Mouse (Mus musculus): ENCODE data around the gene Olfml2b. TPM values are rescaled to one million over a fixed set of nuclear protein-coding genes. Genes with fewer than 3 reads are reported as not detected.

Gene Olfml2b
- polyA plus RNA-seq, 1 experiment from 2014 or later: 52.5 TPM

DNA sequence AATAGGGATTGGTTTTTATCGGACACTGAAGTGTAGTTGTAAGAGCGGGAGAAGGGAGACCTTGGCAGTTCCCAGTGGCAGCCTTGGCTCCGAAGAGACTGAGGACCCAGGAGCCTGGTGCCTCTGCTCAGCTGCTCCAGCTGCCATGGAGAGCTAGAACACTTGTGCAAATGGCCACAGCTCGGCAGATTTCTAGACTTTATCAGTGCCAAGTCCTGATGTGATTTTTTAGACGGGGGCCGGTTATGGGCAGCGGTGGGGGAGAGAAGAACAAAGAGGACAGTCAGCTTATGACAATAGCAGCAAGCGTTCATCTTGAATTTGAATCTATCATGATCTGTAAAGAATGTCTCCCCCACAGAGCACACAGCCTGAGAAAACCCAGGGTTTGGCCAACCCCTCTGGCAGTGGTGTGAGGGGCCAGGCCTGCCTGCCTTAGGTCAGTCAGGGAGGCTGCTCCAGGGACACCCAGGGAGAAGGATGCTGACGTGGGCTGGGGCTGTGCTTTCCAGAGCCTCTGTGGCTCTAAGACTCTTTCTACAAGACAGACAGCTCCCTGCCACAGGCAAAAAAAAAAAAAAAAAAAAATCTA is 29.9 kb downstream of the Olfml2b start:
- Histone ChIP-seq H3K9ac (no peak overlapping the region), H3K9me3 (no peaks in the 10 kb centered on the region), H3K27ac (no peak overlapping the region), H3K4me1 (peaks cover 5% of the 10 kb centered on the region), H3K36me3 (peaks cover 21% of the 10 kb centered on the region), H3K4me3 (no peak overlapping the region), H3K4me2 (no peak overlapping the region), H3K27me3 (no peaks in the 10 kb centered on the region)
- WGBS: 76% methylated on average over 9 of the region's 9 CpGs
- ATAC-seq (ENCODE audit: insufficient number of reproducible peaks, low FRiP score, low TSS enrichment, low read depth): no peak

DNA sequence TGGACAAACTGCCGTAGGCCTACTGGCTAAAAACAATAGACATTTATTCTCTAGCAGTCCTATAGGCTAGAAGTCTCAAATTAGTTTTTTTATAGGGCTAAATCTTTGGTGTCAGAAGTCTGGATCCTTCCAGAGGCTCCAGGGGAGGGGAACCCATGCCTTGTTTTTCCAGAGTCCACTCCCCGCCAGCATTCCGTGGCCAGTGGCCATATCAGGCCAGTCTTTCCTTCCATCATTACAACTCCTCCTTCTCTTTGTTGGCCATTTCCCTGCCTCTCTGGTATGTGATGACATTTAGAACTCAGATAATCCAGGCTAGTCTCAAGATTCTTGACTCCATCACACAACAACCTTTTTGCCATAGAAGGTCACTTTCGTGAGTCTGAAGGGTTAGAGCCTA is 33.3 kb downstream of the Olfml2b start:
- no peak for ATAC-seq (ENCODE audit: insufficient number of reproducible peaks, low FRiP score, low TSS enrichment, low read depth)
- H3K9me3 ChIP-seq: no peaks in the 10 kb centered on the region
- peaks cover 5% of the 10 kb centered on the region for H3K4me1 ChIP-seq
- H3K27me3 ChIP-seq: no peaks in the 10 kb centered on the region
- H3K4me3 ChIP-seq: no peak overlapping the region
- H3K27ac ChIP-seq: no peak overlapping the region
- 84% methylated on average over 4 of the region's 4 CpGs for WGBS
- no peak overlapping the region for H3K9ac ChIP-seq
- 0 out of 2 replicates have a peak, but pooled peaks cover 10% of the 10 kb centered on the region for H3K36me3 ChIP-seq
- H3K4me2 ChIP-seq: no peak overlapping the region

DNA sequence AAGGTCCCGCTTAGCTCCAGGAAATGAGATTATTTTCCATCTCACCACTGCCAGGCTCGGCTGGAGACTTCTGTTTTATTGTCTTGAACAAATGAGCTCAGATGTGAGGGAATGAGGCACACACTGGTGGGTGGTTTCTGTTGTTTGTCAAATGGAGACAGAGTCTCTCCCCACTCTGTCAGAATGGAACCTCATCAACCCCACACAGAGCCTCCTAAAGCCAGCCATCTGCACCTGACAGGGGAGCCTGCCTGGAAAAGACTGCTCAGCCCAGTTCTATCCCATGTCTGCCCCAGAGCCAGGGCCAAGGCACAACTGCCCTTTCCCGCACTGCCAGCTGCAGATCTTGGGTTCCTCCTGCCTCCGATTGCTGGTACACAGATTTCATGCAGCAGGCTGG is 34.5 kb downstream of the Olfml2b start:
- ATAC-seq (ENCODE audit: insufficient number of reproducible peaks, low FRiP score, low TSS enrichment, low read depth): no peak
- Histone ChIP-seq H3K27ac (peak overlapping the region; percentile 33; the same call in 1 of the 2 replicates), H3K36me3 (peaks cover 14% of the 10 kb centered on the region; the same call in 1 of the 2 replicates), H3K4me2 (no peak overlapping the region), H3K4me1 (peaks cover 5% of the 10 kb centered on the region), H3K9ac (no peak overlapping the region), H3K27me3 (no peaks in the 10 kb centered on the region), H3K4me3 (no peak overlapping the region), H3K9me3 (no peaks in the 10 kb centered on the region)
- WGBS: 49% methylated on average over 4 of the region's 4 CpGs

GRCm38 (mm10) chr1:170679624-170680023 is 35.3 kb downstream of the Olfml2b start:
- H3K4me1 ChIP-seq: peaks cover 5% of the 10 kb centered on the region
- H3K9me3 ChIP-seq: no peaks in the 10 kb centered on the region
- peaks cover 19% of the 10 kb centered on the region; the same call in 1 of the 2 replicates for H3K36me3 ChIP-seq
- peak overlapping the region; percentile 33; the same call in 1 of the 2 replicates for H3K27ac ChIP-seq
- H3K4me3 ChIP-seq: no peak overlapping the region
- H3K4me2 ChIP-seq: no peak overlapping the region
- no peak for ATAC-seq (ENCODE audit: insufficient number of reproducible peaks, low FRiP score, low TSS enrichment, low read depth)
- H3K27me3 ChIP-seq: no peaks in the 10 kb centered on the region
- no peak overlapping the region for H3K9ac ChIP-seq
- 81% methylated on average over 2 of the region's 2 CpGs for WGBS

DNA sequence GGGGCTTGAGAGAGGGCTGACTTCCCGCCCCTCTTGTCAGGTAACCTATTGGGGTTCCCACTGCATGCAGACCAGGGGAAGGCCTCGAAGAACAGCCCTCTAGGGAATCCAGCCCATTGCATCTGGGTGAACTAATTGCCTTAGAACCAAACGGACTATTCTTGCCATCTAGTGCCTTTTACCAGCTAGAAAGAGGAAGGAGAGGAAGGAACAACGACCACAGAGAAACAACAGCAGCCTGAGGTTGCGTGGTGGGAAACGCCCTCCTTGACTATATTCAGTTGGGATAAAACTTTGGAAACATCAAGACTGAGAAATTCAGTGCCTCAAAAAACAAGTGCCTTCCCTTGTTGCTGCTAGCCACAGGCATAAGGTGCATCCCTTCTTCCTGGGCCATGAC is 39.5 kb downstream of the Olfml2b start:
- ATAC-seq (ENCODE audit: insufficient number of reproducible peaks, low FRiP score, low TSS enrichment, low read depth): no peak
- peaks cover 4% of the 10 kb centered on the region for H3K4me1 ChIP-seq
- peaks cover 16% of the 10 kb centered on the region; the same call in 1 of the 2 replicates for H3K36me3 ChIP-seq
- no peaks in the 10 kb centered on the region for H3K27me3 ChIP-seq
- no peaks in the 10 kb centered on the region for H3K9me3 ChIP-seq
- H3K9ac ChIP-seq: no peak overlapping the region
- no peak overlapping the region for H3K27ac ChIP-seq
- H3K4me2 ChIP-seq: no peak overlapping the region
- H3K4me3 ChIP-seq: no peak overlapping the region
- WGBS: 74% methylated on average over 6 of the region's 6 CpGs

GRCm38 (mm10) chr1:170689773-170690172 is 45.4 kb downstream of the Olfml2b start:
- H3K4me1 ChIP-seq: peaks cover 11% of the 10 kb centered on the region
- 95% methylated on average over 8 of the region's 8 CpGs for WGBS
- no peak overlapping the region for H3K27ac ChIP-seq
- no peak overlapping the region for H3K4me3 ChIP-seq
- H3K9me3 ChIP-seq: no peaks in the 10 kb centered on the region
- no peak overlapping the region for H3K4me2 ChIP-seq
- H3K9ac ChIP-seq: no peak overlapping the region
- no peak for ATAC-seq (ENCODE audit: insufficient number of reproducible peaks, low FRiP score, low TSS enrichment, low read depth)
- H3K27me3 ChIP-seq: no peaks in the 10 kb centered on the region
- H3K36me3 ChIP-seq: no peaks in the 10 kb centered on the region

DNA sequence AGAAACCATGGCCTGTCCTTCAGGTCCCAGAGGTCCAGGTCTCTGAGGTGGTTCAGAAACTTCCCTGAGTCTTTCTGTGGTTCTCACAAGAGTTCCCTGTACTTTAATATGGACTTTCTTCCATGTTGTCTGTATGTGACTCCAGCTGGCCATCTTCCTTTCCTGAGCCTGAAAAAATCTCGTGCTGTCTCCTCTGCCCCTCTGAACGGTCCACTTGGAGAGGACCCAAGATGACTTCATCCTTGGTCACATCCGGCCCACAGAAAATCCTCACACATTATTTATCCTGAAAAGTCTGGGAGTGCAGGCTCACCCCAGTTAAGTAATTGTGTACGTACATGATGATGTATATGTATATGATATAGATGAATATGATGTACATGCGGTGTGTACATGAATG is 47.0 kb downstream of the Olfml2b start:
- Histone ChIP-seq H3K9me3 (no peaks in the 10 kb centered on the region), H3K27me3 (no peaks in the 10 kb centered on the region), H3K27ac (no peak overlapping the region), H3K9ac (no peak overlapping the region), H3K4me3 (no peak overlapping the region), H3K4me1 (peaks cover 18% of the 10 kb centered on the region), H3K4me2 (no peak overlapping the region), H3K36me3 (no peaks in the 10 kb centered on the region)
- no peak for ATAC-seq (ENCODE audit: insufficient number of reproducible peaks, low FRiP score, low TSS enrichment, low read depth)
- WGBS: 87% methylated on average over 5 of the region's 5 CpGs

- H3K4me2 ChIP-seq: no peak overlapping the region
- 0 out of 2 replicates have a peak overlapping the region, but pooled peaks have one; percentile 2 for H3K27ac ChIP-seq
- WGBS: 47% methylated on average over 5 of the region's 5 CpGs
- no peaks in the 10 kb centered on the region for H3K36me3 ChIP-seq
- no peak overlapping the region for H3K9ac ChIP-seq
- ATAC-seq (ENCODE audit: insufficient number of reproducible peaks, low FRiP score, low TSS enrichment, low read depth): no peak
- no peak overlapping the region for H3K4me3 ChIP-seq
- H3K27me3 ChIP-seq: no peaks in the 10 kb centered on the region
- H3K4me1 ChIP-seq: peaks cover 25% of the 10 kb centered on the region
- H3K9me3 ChIP-seq: no peaks in the 10 kb centered on the region
Measured at GRCm38 (mm10) chr1:170694821-170695291, 50.5 kb downstream of the Olfml2b start.

- Histone ChIP-seq H3K9ac (no peak overlapping the region), H3K4me1 (peaks cover 29% of the 10 kb centered on the region), H3K36me3 (no peaks in the 10 kb centered on the region), H3K4me3 (no peak overlapping the region), H3K9me3 (no peaks in the 10 kb centered on the region), H3K4me2 (no peak overlapping the region), H3K27ac (0 out of 2 replicates have a peak overlapping the region, but pooled peaks have one; percentile 2), H3K27me3 (no peaks in the 10 kb centered on the region)
- 68% methylated on average over 6 of the region's 6 CpGs for WGBS
- ATAC-seq (ENCODE audit: insufficient number of reproducible peaks, low FRiP score, low TSS enrichment, low read depth): no peak
Measured at GRCm38 (mm10) chr1:170695326-170695725, 51.0 kb downstream of the Olfml2b start.

GRCm38 (mm10) chr1:170696996-170697395 is 52.7 kb downstream of the Olfml2b start:
- Histone ChIP-seq H3K4me3 (no peak overlapping the region), H3K4me2 (no peak overlapping the region), H3K4me1 (peaks cover 38% of the 10 kb centered on the region), H3K27me3 (no peaks in the 10 kb centered on the region), H3K36me3 (no peaks in the 10 kb centered on the region), H3K27ac (no peak overlapping the region), H3K9me3 (no peaks in the 10 kb centered on the region), H3K9ac (no peak overlapping the region)
- WGBS: 96% methylated on average over 8 of the region's 8 CpGs
- no peak for ATAC-seq (ENCODE audit: insufficient number of reproducible peaks, low FRiP score, low TSS enrichment, low read depth)

- Histone ChIP-seq H3K4me3 (no peak overlapping the region), H3K27ac (no peak overlapping the region), H3K4me1 (peaks cover 39% of the 10 kb centered on the region), H3K9me3 (no peaks in the 10 kb centered on the region), H3K9ac (no peak overlapping the region), H3K36me3 (no peaks in the 10 kb centered on the region), H3K27me3 (no peaks in the 10 kb centered on the region), H3K4me2 (no peak overlapping the region)
- 80% methylated on average over 7 of the region's 7 CpGs for WGBS
- no peak for ATAC-seq (ENCODE audit: insufficient number of reproducible peaks, low FRiP score, low TSS enrichment, low read depth)
Measured at GRCm38 (mm10) chr1:170697771-170698356, 53.5 kb downstream of the Olfml2b start.

DNA sequence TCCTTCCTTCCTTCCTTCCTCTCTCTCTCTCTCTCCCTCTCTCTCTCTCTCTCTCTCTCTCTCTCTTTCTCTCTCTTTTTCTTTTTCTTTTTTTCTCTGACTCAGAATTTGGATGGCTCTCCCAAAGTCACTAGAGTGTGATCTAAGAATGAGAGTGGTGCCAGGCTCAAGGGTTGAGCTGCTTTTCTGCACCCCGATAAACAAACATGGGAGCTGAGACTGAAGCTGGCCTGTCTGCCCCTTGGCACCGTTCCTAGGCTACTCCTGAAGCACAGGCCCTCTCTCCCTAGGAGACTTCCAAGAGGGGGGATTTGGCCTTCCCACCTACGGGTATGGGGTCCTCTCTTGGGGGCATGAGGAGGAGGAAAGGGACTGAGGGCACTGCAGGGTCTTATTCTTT is 54.4 kb downstream of the Olfml2b start:
- Histone ChIP-seq H3K4me3 (no peak overlapping the region), H3K27me3 (no peaks in the 10 kb centered on the region), H3K9ac (no peak overlapping the region), H3K27ac (0 out of 2 replicates have a peak overlapping the region, but pooled peaks have one; percentile 17), H3K36me3 (no peaks in the 10 kb centered on the region), H3K4me1 (peaks cover 35% of the 10 kb centered on the region), H3K4me2 (no peak overlapping the region), H3K9me3 (no peaks in the 10 kb centered on the region)
- WGBS: 85% methylated on average over 3 of the region's 3 CpGs
- ATAC-seq (ENCODE audit: insufficient number of reproducible peaks, low FRiP score, low TSS enrichment, low read depth): no peak

All from limb, embryonic 15.5 days (tissue).